ENCODE assay signal across 9 mouse cellular contexts in the genomic region with DNA sequence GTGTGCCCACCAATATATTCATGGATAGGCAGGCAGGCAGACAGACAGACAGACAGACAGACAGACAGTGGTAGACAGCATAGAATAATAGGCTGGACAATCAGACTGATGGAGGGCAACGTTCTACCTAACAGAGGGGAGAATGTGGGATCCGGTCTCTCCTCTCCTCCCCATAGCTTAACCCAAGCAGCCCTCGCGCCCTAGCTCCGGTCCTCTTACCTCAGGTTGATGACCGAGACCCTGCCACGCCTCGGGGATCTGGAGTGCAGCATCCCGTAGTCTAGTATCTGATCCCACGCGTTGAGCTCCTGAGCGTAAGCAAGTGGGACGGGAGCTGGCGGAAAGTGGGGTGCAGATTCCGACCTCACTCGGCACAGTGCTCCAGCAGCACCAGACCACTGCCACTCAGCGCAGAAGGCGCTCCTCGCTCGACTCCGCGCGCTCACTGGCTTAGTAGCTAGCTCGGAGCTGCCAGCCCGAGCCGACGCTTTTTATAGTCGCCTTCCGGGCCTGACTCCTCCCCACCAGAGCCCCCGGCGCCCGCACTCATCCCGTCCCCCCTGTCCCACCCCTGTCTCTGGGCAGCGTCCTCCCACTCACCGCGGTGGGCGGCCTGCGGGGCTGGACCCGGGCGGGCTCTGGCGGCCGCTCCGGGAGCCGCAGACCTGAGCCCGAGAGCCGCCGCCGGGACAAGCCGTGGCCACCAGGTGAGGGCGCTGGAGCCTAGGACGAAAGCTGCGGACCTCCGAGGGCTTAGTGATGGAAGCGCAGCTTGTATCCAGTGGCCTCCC. TPM values are rescaled to one million over a fixed set of nuclear protein-coding genes. Genes with fewer than 3 reads are reported as not detected.
DNase-seq lines count a peak whose midpoint lies in the region; ATAC-seq and TF ChIP-seq lines count a peak whose summit lies in the region.
"Had no signal": no experiment of that assay in that cellular context is flagged by ENCODE, and none has a peak within 500 bp of the region (broad histone marks: within the 10 kb centered on the region; RNA-seq: fewer than 3 reads in every experiment).

A gene (minus strand): TSS at position 464 of the 791 bp plus-strand sequence.

- H3K4me1 ChIP-seq in cortical plate, adult 2 months (ENCODE audit: control insufficient read depth, insufficient read depth, low read length) = no peaks in the 10 kb centered on the region
- 0 out of 2 replicates have a peak, but pooled peaks cover 4% of the 10 kb centered on the region for H3K4me1 ChIP-seq in hindbrain, postnatal 0 days (ENCODE audit: insufficient read depth, low read length)

- peak; percentile 57 for ATAC-seq in activated CD4-positive, CD25-positive, alpha-beta regulatory T cell, adult 4 months
- peak; percentile 91 for ATAC-seq in hindbrain, postnatal 0 days

- H3K4me3 ChIP-seq in cortical plate, adult 2 months (ENCODE audit: insufficient read depth, low read length) = peak within 1 kb of the TSS; percentile 64
- peak within 1 kb of the TSS; percentile 50 for H3K4me3 ChIP-seq in hindbrain, postnatal 0 days (ENCODE audit: low read length)

- 0 out of 2 replicates have a peak, but pooled peaks have one; percentile 30 for TF ChIP-seq POLR2A in cortical plate, adult 2 months (IDR thresholded peaks at IDR 0.05; ENCODE audit: extremely low read depth, insufficient read depth, low read length)

- H3K27ac ChIP-seq in cortical plate, adult 2 months (ENCODE audit: insufficient read depth, low read length) = no peak within 1 kb of the TSS
- no peak within 1 kb of the TSS for H3K27ac ChIP-seq in hindbrain, postnatal 0 days
- H3K27ac ChIP-seq: macrophage had no signal

- under 1% methylated on average over 52 of the region's 54 CpGs for WGBS in hindbrain, postnatal 0 days

- peak; percentile 57 for TF ChIP-seq CTCF in cortical plate, adult 2 months (IDR thresholded peaks at IDR 0.05; ENCODE audit: extremely low read depth, insufficient read depth, low read length)
- peak; percentile 77 for TF ChIP-seq CTCF in hindbrain, postnatal 0 days (IDR thresholded peaks at IDR 0.05; ENCODE audit: low read depth)

- peak; percentile 83 for DNase-seq in gastrocnemius, postnatal 10 days
- peak; percentile 92 for DNase-seq in hindbrain, postnatal 0 days (ENCODE audit: low spot score)
- DNase-seq in left cerebral cortex, adult 18-20 months (ENCODE audit: low spot score in 2 of 2) = peak; percentile 90
- peak; percentile 77 for DNase-seq in lung, postnatal 25 days (ENCODE audit: low spot score)
- peak; percentile 88 for DNase-seq in right cerebral cortex, adult 18-20 months
- DNase-seq in thymus, postnatal 4 days = peak; percentile 87

- H3K36me3 ChIP-seq in hindbrain, postnatal 0 days (ENCODE audit: insufficient read depth, low read length) = no peaks in the 10 kb centered on the region

- no peaks in the 10 kb centered on the region for H3K9me3 ChIP-seq in hindbrain, postnatal 0 days (ENCODE audit: low read length)

- H3K4me2 ChIP-seq in hindbrain, postnatal 0 days (ENCODE audit: low read depth, low read length) = peak within 1 kb of the TSS; percentile 83

- H3K27me3 ChIP-seq in hindbrain, postnatal 0 days (ENCODE audit: insufficient read depth, low read length) = no peaks in the 10 kb centered on the region; the same call in 1 of the 2 replicates

- H3K9ac ChIP-seq in hindbrain, postnatal 0 days (replicated peaks; ENCODE audit: low read length) = peak within 1 kb of the TSS; percentile 47; the same call in 1 of the 2 replicates

RNA-seq across cellular contexts. Expression of the gene that starts here (rescaled TPM):
- polyA plus RNA-seq in activated CD4-positive, CD25-positive, alpha-beta regulatory T cell, adult 4 months (2017; shearing (Covaris generic)) = under 1 TPM in 1 of 2 experiments, not detected in 1; 0.22 TPM
- 5.8 and 6.4 TPM in 2 replicates for polyA plus RNA-seq in cortical plate, adult 2 months (2012; rRNA removed)
- total RNA-seq in gastrocnemius, postnatal 10 days (2021) = 1 to 10 TPM in 1 of 2 experiments, under 1 TPM in 1; 0.31 to 2.6 TPM
- total RNA-seq in hindbrain, postnatal 0 days (2014; rRNA removed) = 5.7 and 10.3 TPM in 2 replicates
- 0.81 and 1.0 TPM in 2 replicates for polyA plus RNA-seq in hindbrain, postnatal 0 days (2015; fragmentation: Nextera tagmentation; extraction: Ambion mirVana)
- 10 to 100 TPM; 12.2 to 12.7 TPM for total RNA-seq in left cerebral cortex, adult 18-20 months (2021)

Comparison
In these comparisons a context has a peak if more than half of its experiments do, and no peak if none do; other contexts are left out.
1. Peak in ATAC-seq in activated CD4-positive, CD25-positive, alpha-beta regulatory T cell, adult 4 months; RNA of the gene not detected or under 1 TPM.